Mouse (Mus musculus) liver, embryonic 13.5 days (tissue): Measurements from ENCODE around the gene Ak2. TPM values are rescaled to one million over a fixed set of nuclear protein-coding genes. Genes with fewer than 3 reads are reported as not detected.

ENCODE experiments used
- ATAC-seq: fragments of 200-750 bp; cut with Nextera tagmentation; 2 replicates; pipeline ENCODE4 v1.8.0; 2017; ENCODE audit warnings: low read depth, mild to moderate bottlenecking, moderate number of reproducible peaks, moderate library complexity
- DNase-seq: peaks from one replicate; pipeline ENCODE4 v3.0.0; 2022
- H3K27ac ChIP-seq: fragments of 300-500 bp; sonication (generic); 2 replicates; pipeline ENCODE4 v1.5.1; 2015; ENCODE audit warnings: moderate library complexity, mild to moderate bottlenecking, inconsistent platforms
- H3K27me3 ChIP-seq: fragments of 300-500 bp; sonication (generic); 2 replicates; pipeline ENCODE4 v1.6.1; 2015; ENCODE audit warnings: mild to moderate bottlenecking, inconsistent platforms
- H3K36me3 ChIP-seq: fragments of 300-500 bp; sonication (generic); 2 replicates; pipeline ENCODE4 v1.6.1; 2015; ENCODE audit warnings: mild to moderate bottlenecking, inconsistent platforms
- H3K4me1 ChIP-seq: fragments of 300-500 bp; sonication (generic); replicated peaks from 2 replicates; pipeline ENCODE4 v1.6.1; 2015; ENCODE audit warnings: inconsistent platforms
- H3K4me2 ChIP-seq: fragments of 300-500 bp; sonication (generic); 2 replicates; pipeline ENCODE4 v1.6.1; 2015; ENCODE audit warnings: inconsistent platforms, mild to moderate bottlenecking, moderate library complexity
- H3K4me3 ChIP-seq: fragments of 300-500 bp; sonication (generic); replicated peaks from 2 replicates; pipeline ENCODE4 v1.5.1; 2015; ENCODE audit warnings: mild to moderate bottlenecking, inconsistent platforms
- H3K9ac ChIP-seq: fragments of 300-500 bp; sonication (generic); 2 replicates; pipeline ENCODE4 v1.6.1; 2015; ENCODE audit warnings: mild to moderate bottlenecking, inconsistent platforms
- H3K9me3 ChIP-seq: fragments of 300-500 bp; sonication (generic); replicated peaks from 2 replicates; pipeline ENCODE4 v1.6.1; 2016; ENCODE audit warnings: inconsistent platforms
- WGBS: fragments of 180-500 bp; shearing (Covaris S2); methylation state at CpG from one replicate; pipeline ENCODE4 v1.1.7; 2015; ENCODE audit not compliant: insufficient replicate concordance; 5-methylcytosine and 5-hydroxymethylcytosine counted together
- polyA plus RNA-seq: library from polyadenylated mRNA; unstranded; fragments of >200 nt; fragmentation: Nextera tagmentation; extraction: Ambion mirVana; gene quantifications from 2 replicates; pipeline ENCODE4 v1.2.1, GENCODE M21; 2015

Gene Ak2
- 182 and 189 TPM in 2 replicates for polyA plus RNA-seq

- DNase-seq (no peak), ATAC-seq (no peak)
- Histone ChIP-seq H3K4me1 (peaks cover 34% of the 10 kb centered on the region), H3K9ac (no peak within 1 kb of the TSS; the same call in 1 of the 2 replicates), H3K9me3 (no peaks in the 10 kb centered on the region), H3K27me3 (peaks cover 9% of the 10 kb centered on the region; the same call in 1 of the 2 replicates), H3K27ac (peak within 1 kb of the TSS; percentile 14; the same call in 1 of the 2 replicates), H3K4me3 (peak within 1 kb of the TSS; percentile 81), H3K4me2 (peak within 1 kb of the TSS; percentile 91), H3K36me3 (peaks cover 16% of the 10 kb centered on the region; the same call in 1 of the 2 replicates)
- whole genome bisulfite sequencing: 85% methylated on average over 9 of the region's 9 CpGs
These were observed at the start of gene Ak2 for GRCm38 (mm10) chr4:128991500-128992008. TSS of gene Ak2 (plus strand) at chr4:128991958.

GRCm38 (mm10) chr4:128942346-128942745 is 49.4 kb upstream of the Ak2 start:
- H3K4me1 ChIP-seq: peaks cover 13% of the 10 kb centered on the region
- 47% methylated on average over 3 of the region's 3 CpGs for WGBS
- no peaks in the 10 kb centered on the region for H3K27me3 ChIP-seq

DNA sequence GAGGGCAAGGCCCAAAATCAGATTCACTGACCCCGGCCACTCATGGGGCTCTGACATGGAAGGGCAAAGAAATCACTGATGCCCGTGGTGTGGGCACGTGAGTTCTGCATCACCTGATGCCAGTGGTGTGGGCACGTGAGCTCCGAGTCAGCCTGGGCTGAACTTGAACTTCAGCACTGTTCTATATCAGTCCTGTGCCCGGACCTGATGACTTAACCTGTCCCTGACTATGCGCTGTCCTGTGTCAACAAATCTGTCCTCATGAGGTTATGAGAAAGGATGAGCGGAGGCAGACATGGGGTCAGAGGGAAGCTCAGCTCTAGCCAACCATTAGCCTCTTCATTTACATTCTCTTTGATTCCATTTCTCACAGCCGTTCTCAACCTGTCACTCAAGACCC is 45.0 kb upstream of the Ak2 start:
- WGBS: 70% methylated on average over 9 of the region's 9 CpGs
- no peak overlapping the region for H3K27ac ChIP-seq
- H3K36me3 ChIP-seq: no peaks in the 10 kb centered on the region
- H3K9me3 ChIP-seq: no peaks in the 10 kb centered on the region
- ATAC-seq (no peak), DNase-seq (no peak)
- H3K27me3 ChIP-seq: peaks cover 12% of the 10 kb centered on the region; the same call in 1 of the 2 replicates
- H3K4me3 ChIP-seq: no peak overlapping the region
- no peak overlapping the region for H3K4me2 ChIP-seq
- H3K4me1 ChIP-seq: peaks cover 33% of the 10 kb centered on the region
- no peak overlapping the region for H3K9ac ChIP-seq

More at GRCm38 (mm10) chr4:128942346-128942745, 49.4 kb upstream of the Ak2 start:
- H3K4me2 ChIP-seq: no peak overlapping the region
- H3K4me3 ChIP-seq: no peak overlapping the region
- DNase-seq (no peak), ATAC-seq (no peak)
- no peaks in the 10 kb centered on the region for H3K9me3 ChIP-seq
- no peak overlapping the region for H3K9ac ChIP-seq
- H3K27ac ChIP-seq: no peak overlapping the region
- no peaks in the 10 kb centered on the region for H3K36me3 ChIP-seq

GRCm38 (mm10) chr4:128947326-128947933 is 44.3 kb upstream of the Ak2 start:
- WGBS: 17% methylated on average over 18 of the region's 18 CpGs
- Histone ChIP-seq H3K4me2 (peak overlapping the region; percentile 31), H3K36me3 (no peaks in the 10 kb centered on the region), H3K4me1 (peaks cover 33% of the 10 kb centered on the region), H3K27ac (no peak overlapping the region), H3K9me3 (no peaks in the 10 kb centered on the region), H3K27me3 (peaks cover 12% of the 10 kb centered on the region; the same call in 1 of the 2 replicates), H3K4me3 (0 out of 2 replicates have a peak overlapping the region, but pooled peaks have one; percentile 2), H3K9ac (no peak overlapping the region)
- DNase-seq: peak; percentile 38
- 0 out of 2 replicates have a peak, but pooled peaks have one; percentile 44 for ATAC-seq

DNA sequence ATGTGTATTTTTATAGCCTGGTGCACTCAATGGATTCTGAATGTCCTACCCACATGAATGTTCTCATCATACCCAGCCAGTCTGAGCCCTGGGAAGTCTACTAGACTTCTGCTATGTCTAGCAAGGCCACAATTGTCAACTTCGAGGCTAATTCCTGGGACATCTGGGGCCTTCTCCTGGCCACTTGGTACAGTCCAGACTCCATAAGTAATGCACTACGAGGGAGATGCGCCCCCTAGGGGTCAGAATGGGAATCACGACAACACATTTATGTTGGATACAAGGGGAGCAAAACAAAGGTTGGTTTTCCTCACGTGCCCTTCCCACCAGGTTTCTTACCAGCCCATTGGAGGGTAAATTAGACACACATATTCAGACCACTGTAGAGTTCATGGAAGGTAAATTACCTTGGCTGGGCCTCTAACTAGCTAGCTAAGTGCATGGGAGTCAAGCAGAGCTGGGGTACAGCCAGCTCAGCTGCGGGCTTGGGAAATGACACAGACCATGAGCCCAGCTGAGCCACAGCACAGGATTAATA is 43.6 kb upstream of the Ak2 start:
- H3K27me3 ChIP-seq: peaks cover 12% of the 10 kb centered on the region; the same call in 1 of the 2 replicates
- no peak overlapping the region for H3K4me3 ChIP-seq
- no peaks in the 10 kb centered on the region for H3K9me3 ChIP-seq
- ATAC-seq (no peak), DNase-seq (peak; percentile 22)
- H3K27ac ChIP-seq: no peak overlapping the region
- no peak overlapping the region for H3K9ac ChIP-seq
- no peaks in the 10 kb centered on the region for H3K36me3 ChIP-seq
- H3K4me2 ChIP-seq: no peak overlapping the region
- WGBS: 20% methylated on average over 6 of the region's 6 CpGs
- H3K4me1 ChIP-seq: peaks cover 33% of the 10 kb centered on the region

- Histone ChIP-seq H3K9ac (no peak overlapping the region), H3K27ac (no peak overlapping the region), H3K9me3 (no peaks in the 10 kb centered on the region), H3K4me1 (peaks cover 26% of the 10 kb centered on the region), H3K27me3 (peaks cover 12% of the 10 kb centered on the region; the same call in 1 of the 2 replicates), H3K4me3 (no peak overlapping the region), H3K36me3 (no peaks in the 10 kb centered on the region), H3K4me2 (no peak overlapping the region)
- 23% methylated on average over 15 of the region's 15 CpGs for WGBS
- DNase-seq (peak; percentile 56), ATAC-seq (0 out of 2 replicates have a peak, but pooled peaks have one; percentile 33)
These were observed 42.2 kb upstream of the Ak2 start for GRCm38 (mm10) chr4:128949470-128950005.

DNA sequence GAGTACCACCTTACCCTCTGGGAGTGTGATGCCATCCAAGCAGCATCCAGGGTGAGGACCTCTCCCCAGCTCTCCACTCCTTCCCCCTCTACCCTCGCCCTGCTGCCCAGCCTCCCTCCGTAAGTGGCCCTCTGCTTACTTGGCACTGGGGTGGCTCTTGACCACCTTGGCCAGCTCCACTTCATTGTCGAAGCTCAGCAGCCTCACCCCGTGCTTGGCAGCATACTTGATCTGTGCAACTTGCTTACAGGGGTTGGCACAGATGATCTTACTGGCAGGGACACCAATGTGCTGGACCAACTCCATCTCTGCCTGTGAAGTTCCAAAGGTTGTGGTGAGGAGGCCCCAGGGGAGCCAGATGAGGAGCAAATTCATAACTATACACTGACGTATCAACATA is 41.3 kb upstream of the Ak2 start:
- Histone ChIP-seq H3K4me3 (no peak overlapping the region), H3K27me3 (peaks cover 12% of the 10 kb centered on the region; the same call in 1 of the 2 replicates), H3K4me1 (peaks cover 26% of the 10 kb centered on the region), H3K36me3 (no peaks in the 10 kb centered on the region), H3K27ac (no peak overlapping the region), H3K9me3 (no peaks in the 10 kb centered on the region), H3K4me2 (no peak overlapping the region), H3K9ac (no peak overlapping the region)
- no peak for ATAC-seq
- 62% methylated on average over 5 of the region's 5 CpGs for WGBS
- DNase-seq: no peak

GRCm38 (mm10) chr4:128953851-128954250 is 37.9 kb upstream of the Ak2 start:
- H3K4me2 ChIP-seq: no peak overlapping the region
- peaks cover 26% of the 10 kb centered on the region for H3K27me3 ChIP-seq
- H3K4me1 ChIP-seq: peaks cover 8% of the 10 kb centered on the region
- ATAC-seq (no peak), DNase-seq (no peak)
- 70% methylated on average over 5 of the region's 5 CpGs for WGBS
- H3K36me3 ChIP-seq: no peaks in the 10 kb centered on the region
- H3K4me3 ChIP-seq: no peak overlapping the region
- H3K9me3 ChIP-seq: no peaks in the 10 kb centered on the region
- H3K27ac ChIP-seq: no peak overlapping the region
- no peak overlapping the region for H3K9ac ChIP-seq

DNA sequence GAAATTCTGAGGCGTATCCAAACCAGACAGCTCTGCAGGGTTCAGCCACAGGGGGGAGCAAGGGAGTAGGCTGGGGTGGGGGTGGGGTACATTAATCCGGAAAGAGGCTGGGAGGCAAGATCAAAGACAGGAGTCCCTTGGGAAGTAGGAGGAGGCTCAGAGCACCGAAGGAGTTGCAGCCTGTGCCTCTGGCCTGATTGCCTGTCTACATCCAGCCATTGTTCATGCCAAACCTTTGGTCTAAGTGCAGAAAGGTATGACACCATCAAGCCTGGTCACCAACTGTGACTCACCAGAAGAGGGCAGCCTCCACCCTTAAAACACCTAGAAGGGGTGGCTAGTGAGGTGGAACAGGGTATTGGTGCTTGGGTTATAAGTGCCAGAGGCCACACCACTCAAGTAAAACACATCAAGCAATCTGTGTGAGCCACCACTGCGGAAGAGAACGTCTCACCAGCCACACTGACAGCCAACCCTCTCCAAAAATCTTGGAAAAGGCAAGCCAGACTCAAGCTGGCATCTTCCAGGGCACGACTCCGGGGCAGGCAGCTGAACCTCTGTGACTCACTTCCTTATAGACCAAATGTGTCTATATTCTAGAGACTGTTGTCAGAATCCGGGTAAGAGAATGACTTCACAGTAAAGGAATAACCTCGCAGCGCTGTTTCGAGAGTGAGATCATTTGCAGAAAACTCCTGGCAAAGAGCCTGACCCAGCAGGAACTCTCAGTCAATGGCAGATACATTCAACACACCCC is 34.4 kb upstream of the Ak2 start:
- Histone ChIP-seq H3K27me3 (peaks cover 48% of the 10 kb centered on the region), H3K9ac (no peak overlapping the region), H3K27ac (no peak overlapping the region), H3K36me3 (no peaks in the 10 kb centered on the region), H3K4me2 (no peak overlapping the region), H3K4me1 (peaks cover 9% of the 10 kb centered on the region), H3K9me3 (no peaks in the 10 kb centered on the region), H3K4me3 (no peak overlapping the region)
- DNase-seq: peak; percentile 22
- WGBS: 42% methylated on average over 11 of the region's 11 CpGs
- no peak for ATAC-seq

GRCm38 (mm10) chr4:128958156-128958555 is 33.6 kb upstream of the Ak2 start:
- H3K4me2 ChIP-seq: no peak overlapping the region
- no peak overlapping the region for H3K9ac ChIP-seq
- peaks cover 16% of the 10 kb centered on the region for H3K4me1 ChIP-seq
- no peaks in the 10 kb centered on the region for H3K36me3 ChIP-seq
- DNase-seq (no peak), ATAC-seq (no peak)
- H3K4me3 ChIP-seq: no peak overlapping the region
- no peak overlapping the region for H3K27ac ChIP-seq
- peaks cover 56% of the 10 kb centered on the region for H3K27me3 ChIP-seq
- 70% methylated on average over 11 of the region's 11 CpGs for WGBS
- H3K9me3 ChIP-seq: no peaks in the 10 kb centered on the region

DNA sequence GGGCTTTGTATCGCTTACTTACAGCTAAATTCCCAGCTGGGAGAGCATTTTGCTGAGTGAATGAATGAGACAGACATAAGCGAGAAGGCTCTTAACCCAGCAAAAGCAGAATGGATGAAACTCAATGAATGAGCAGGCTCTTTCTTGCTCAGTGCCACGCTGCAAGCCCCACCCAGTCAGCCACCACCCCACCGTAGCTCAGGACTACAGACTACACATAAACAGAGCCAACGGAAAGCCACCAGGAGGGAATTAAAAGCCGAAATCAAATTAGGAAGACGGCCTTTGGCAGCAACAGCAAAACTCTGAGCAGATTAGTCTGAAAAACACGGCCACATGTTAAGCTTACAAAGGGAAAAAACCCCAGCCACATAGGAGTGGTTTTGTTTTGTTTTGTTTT is 32.9 kb upstream of the Ak2 start:
- WGBS: 62% methylated on average over 8 of the region's 8 CpGs
- no peak overlapping the region for H3K9ac ChIP-seq
- H3K27ac ChIP-seq: no peak overlapping the region
- peaks cover 61% of the 10 kb centered on the region for H3K27me3 ChIP-seq
- DNase-seq (no peak), ATAC-seq (no peak)
- H3K9me3 ChIP-seq: no peaks in the 10 kb centered on the region
- peaks cover 17% of the 10 kb centered on the region for H3K4me1 ChIP-seq
- no peak overlapping the region for H3K4me2 ChIP-seq
- no peak overlapping the region for H3K4me3 ChIP-seq
- H3K36me3 ChIP-seq: no peaks in the 10 kb centered on the region
